Mouse (Mus musculus) left cerebral cortex, postnatal 10 days (tissue): ENCODE results near the gene Gkn3. TPM values are rescaled to one million over a fixed set of nuclear protein-coding genes. Genes with fewer than 3 reads are reported as not detected.

Experiments used
- DNase-seq, 2 experiments: peaks; one replicate each; pipeline ENCODE4 v3.0.0; 2021 to 2022; ENCODE audit warnings: low spot score in 2 of 2, mixed read lengths in 1 of 2; ENCODE audit errors: extremely low spot score in 1 of 2
- intact Hi-C: fragments of 180-260 bp; cut with DNase I; formaldehyde crosslinking; loops from one replicate; pipeline ENCODE4 v1.15.1; 2025
- total RNA-seq, 2 experiments: library from RNA; stranded (reverse); gene quantifications; 2 replicates each; pipeline ENCODE4 v1.2.3; 2021

Gene Gkn3
- total RNA-seq, 2 experiments from 2014 or later: 3.0 to 3.6 TPM

DNA sequence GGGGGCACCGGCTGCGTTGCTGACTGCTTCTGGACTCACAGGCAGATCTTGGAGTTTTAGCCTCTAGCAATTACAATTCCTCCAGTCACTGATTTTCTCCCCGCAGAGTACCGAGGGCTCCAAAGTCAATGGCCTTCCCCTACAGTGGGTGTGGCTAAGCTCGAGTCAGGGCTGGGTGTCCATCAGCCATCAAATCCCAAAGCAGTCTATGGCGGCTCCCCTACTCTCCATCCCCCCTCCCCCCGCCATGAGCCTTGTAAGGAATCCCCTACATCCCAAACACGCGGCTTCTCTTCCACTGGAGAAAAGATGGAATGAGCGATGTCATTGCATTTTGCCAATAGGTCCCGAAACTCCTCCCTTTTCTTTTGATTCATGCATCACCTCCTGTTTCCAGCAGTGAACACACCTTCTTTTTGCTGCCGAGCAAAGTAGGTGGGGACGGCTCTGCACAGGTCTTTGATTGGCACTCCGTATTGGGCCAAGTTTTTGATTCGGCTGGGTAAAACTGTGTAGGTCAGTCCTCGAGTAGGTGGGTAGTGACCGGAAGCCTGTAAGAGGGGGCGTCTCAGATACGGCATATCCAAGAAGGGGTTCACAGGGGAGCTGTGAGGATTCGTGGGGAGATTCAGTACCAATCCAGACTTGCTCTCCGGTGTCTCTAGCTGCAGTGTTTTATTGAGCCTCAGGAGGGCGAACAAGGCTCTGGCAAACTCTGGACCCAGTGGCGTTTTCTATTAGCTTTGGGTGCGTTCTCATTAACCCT, 4.6 kb downstream of the Gkn3 start:
- intact Hi-C loops: no loop called here

DNA sequence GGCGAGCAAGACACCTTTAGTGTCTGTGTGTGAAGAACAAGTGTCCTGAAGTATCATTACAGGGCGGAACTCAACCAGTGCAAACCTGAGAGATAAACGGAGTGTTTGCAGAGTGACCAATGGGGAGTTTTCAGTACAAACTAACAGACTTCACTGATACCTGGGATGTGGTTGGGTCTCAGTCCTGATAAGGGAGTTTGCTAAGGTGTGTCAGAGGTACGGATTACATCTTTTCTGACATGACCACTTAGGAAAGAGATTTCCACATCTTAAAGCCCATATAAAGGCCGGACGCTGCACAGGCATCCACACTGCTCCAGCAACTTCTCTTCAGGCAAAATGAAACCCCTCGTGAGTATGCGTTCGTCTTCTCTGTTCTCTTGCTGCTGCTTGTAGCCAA, 15.7 kb downstream of the Gkn3 start, which contains the start of gene Gkn2:
Gkn2 (plus strand) TSS at position 301 of the 400 bp plus-strand sequence.
- intact Hi-C loops: no loop called here
- no peak for DNase-seq

More for the DNA sequence above, 4.6 kb downstream of the Gkn3 start:
- DNase-seq: peak in 1 of 2 experiments; percentile 29

DNA sequence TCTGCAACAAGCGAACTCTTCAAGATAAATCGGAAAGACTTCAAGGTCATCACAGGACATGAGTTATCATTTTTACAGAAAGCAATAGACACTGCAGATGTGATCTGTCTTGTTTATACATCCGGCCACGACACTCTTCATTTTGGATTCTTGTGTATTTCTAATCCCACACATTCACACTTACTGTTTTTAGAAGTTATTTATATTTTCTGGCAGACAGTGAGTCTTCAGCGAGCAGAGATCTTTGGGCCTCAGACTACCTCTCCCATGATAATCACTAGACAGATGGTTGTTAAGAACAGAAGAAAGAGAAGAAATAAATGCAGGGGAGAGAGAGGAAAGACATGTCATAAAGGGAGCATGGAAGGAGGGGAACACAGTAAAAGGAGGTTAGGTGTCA, 19.5 kb downstream of the Gkn3 start:
- intact Hi-C loops: loop anchor here (1.0 kb wide), 1 partner anchor 16 kb away; no protein-coding TSS in a partner anchor
- DNase-seq: no peak

DNA sequence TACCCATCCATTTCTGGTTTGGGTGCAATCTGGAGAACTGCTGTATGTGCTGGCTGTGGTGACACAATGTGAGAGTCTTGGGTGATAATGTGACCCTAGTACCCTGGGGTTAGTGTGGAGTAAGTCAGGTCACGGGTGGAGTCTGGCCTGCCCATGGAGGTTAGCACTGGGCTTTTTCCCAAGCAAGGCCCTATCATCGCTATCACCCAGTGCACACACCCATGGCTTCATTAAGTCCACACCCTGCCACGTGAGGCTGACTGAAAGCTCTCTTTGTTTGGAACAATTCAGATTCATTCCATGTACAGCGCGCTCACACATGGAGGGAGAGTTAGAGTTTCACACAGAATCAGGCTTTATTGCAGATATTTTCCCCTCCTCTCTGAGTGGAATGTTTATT, 34.3 kb downstream of the Gkn3 start:
- intact Hi-C loops: no loop called here
- DNase-seq: no peak

DNA sequence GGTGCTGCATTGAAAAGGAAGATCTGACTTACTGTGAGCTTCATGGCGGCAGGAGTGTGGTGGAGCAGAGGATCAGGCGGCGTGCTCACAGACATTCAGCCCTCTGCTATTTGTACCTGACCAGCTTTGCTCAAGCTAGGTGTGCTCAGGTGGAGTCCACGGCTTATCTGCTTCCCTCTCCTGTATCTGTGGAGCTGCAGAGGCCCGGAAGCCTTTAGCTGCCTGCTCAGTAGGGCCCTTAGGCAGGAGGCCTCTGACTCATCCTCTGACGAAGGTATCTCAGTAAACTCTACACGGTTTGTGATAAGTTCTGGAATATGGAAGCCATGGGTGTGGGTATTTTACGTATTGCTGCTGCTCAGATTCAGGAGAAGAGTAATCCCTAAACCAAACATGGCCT, 37.9 kb downstream of the Gkn3 start, which contains the start of gene Gkn1:
Gkn1 (minus strand) TSS at position 114 of the 400 bp plus-strand sequence.
- no peak for DNase-seq
- intact Hi-C loops: no loop called here

DNA sequence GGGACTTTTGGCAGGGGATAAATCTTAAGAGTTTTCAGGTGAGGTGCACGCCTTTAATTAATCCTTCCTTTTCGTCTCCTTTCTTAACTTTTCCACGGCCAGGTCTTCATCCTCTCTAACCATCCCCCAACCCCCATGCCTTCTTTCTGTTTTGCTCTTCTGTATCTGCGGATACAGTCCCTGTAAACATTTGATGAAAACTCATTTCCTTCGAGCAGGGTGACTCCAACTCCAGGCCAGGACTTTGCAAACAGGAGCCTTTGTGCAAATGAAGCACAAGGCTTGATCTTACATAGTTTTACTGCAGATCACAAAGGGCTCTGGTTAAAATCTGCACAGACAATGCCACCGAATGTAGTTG, 52.8 kb downstream of the Gkn3 start:
- DNase-seq: no peak
- intact Hi-C loops: loop anchor here (1.0 kb wide), 1 partner anchor 235 kb away; no protein-coding TSS in a partner anchor

DNA sequence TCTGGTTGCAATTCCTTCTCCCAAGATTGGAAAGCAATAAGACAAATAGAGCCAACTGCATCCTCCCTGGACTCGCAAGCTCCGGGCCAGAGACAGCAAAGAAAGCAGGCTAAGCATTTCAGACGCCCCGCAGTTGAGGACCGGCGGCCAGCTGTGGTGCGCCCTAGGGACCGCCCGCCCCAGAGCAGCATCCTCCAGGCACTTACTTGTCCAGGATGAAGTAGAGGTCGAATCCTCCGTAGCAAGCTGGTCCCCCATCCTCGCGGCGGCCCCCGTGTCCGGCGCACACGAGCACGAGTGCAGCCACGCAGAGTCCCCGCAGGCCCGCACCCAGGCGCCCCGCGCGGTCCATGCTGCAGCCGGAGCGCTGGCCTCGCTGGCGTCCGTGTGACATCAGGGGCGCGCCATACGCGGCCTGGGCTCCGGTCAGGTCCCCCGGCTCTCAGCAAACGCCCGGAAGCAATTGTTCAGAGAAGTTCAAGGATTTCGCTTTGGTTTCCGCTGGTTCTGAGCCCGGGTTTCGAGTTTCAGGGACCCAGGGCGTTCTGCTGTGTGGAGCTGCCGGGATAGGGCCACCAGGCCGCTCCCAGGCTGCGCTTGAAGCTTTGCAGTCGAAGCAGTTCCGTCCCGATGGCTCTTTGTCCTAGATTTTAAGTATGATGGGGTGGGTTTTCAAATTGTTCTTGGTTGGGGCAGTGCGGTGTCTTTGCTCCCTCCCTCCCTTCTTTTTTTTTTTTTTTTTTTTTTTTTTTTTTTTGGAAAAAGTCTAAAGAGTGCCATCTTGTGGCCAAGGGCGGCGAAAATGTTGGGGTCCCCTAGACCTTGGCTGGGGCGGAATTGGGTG, 53.4 kb downstream of the Gkn3 start, which contains the start of gene Antxr1:
Antxr1 (minus strand) TSS at position 731 of the 844 bp plus-strand sequence.
- peak; percentile 27 to 69 for DNase-seq
- intact Hi-C loops: loop anchor here (1.0 kb wide), 1 partner anchor 234 kb away; no protein-coding TSS in a partner anchor

DNA sequence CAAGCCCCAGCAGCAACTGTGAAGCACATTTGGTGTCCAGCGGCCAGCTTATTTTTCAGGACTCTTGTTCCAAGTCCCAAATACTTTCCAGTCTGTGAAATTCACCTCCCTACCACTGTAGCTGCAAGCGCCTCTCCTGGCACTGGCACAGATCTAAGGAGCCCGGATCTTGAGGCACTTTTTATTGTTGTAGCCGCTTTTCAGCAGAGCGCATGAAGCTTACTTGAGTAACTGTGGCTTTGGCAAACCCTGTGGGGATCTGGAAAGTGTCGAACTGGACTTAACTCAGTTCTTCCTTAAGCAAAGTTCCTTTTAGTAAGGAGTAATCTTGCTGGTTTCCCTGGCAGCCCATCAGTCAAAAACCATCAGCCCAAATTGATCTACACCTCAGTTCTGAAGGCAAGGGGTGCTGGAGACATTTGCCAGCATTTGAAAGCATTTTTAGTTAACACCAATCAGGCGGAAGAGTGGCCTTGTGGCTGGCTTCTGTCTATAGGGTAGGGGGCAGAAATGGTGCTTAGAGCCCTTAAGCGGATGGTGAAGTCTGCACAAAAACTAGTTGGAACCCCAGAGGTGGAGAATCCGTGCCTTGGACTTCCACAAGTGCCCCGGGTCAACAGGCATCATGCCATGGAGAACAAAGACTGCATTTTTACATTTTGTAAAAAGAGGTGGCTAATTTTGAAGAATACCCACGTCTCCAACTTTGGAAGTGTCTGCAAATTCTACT, 54.2 kb downstream of the Gkn3 start:
- intact Hi-C loops: loop anchor here (1.0 kb wide), 1 partner anchor 233 kb away; no protein-coding TSS in a partner anchor
- DNase-seq: peak; percentile 40 to 67

Other genes starting within 250 kb of the Gkn3 start
- 10 to 100 TPM; 18.0 TPM for gene Antxr1, start 53.1 kb downstream of the Gkn3 start, total RNA-seq
- not detected for gene Gkn1, start 38.0 kb downstream of the Gkn3 start, total RNA-seq
- not detected for gene Gkn2, start 15.6 kb downstream of the Gkn3 start, total RNA-seq
- gene Bmp10, start 40.1 kb upstream of the Gkn3 start, total RNA-seq: not detected
- 1 to 10 TPM; 6.1 to 6.4 TPM for gene Arhgap25, start 144.3 kb upstream of the Gkn3 start, total RNA-seq
- 1 to 10 TPM in 1 of 2 experiments, under 1 TPM in 1; 0.39 to 1.2 TPM for gene Prokr1, start 201.8 kb upstream of the Gkn3 start, total RNA-seq